Mouse (Mus musculus): ENCODE measurements around the gene Opalin. TPM values are rescaled to one million over a fixed set of nuclear protein-coding genes. Genes with fewer than 3 reads are reported as not detected.

The Opalin gene
- not detected in 2 replicates for polyA plus RNA-seq (2016; fragmentation: Nextera tagmentation; extraction: Ambion mirVana)

GRCm38 (mm10) chr19:41076906-41077305 lies at the start of gene Opalin:
Opalin (minus strand) TSS chr19:41077113.
- Histone ChIP-seq H3K9me3 (no peaks in the 10 kb centered on the region), H3K27me3 (ENCODE audit: insufficient read depth, poor library complexity, severe bottlenecking) (no peaks in the 10 kb centered on the region), H3K36me3 (no peaks in the 10 kb centered on the region), H3K27ac (no peak within 1 kb of the TSS), H3K4me1 (replicated peaks) (peaks cover 16% of the 10 kb centered on the region), H3K4me3 (no peak within 1 kb of the TSS)
- WGBS: 76% methylated on average over 3 of the region's 3 CpGs
- DNase-seq (ENCODE audit: low spot score): no peak

- H3K4me1 ChIP-seq (replicated peaks): peaks cover 4% of the 10 kb centered on the region; the same call in 1 of the 2 replicates
- H3K36me3 ChIP-seq: no peaks in the 10 kb centered on the region
- H3K27me3 ChIP-seq (ENCODE audit: insufficient read depth, poor library complexity, severe bottlenecking): no peaks in the 10 kb centered on the region
- no peaks in the 10 kb centered on the region for H3K9me3 ChIP-seq
- H3K27ac ChIP-seq: no peak overlapping the region
- H3K4me3 ChIP-seq: no peak overlapping the region
- WGBS: 29% methylated on average over 3 of the region's 3 CpGs
- DNase-seq (ENCODE audit: low spot score): no peak
Measured at GRCm38 (mm10) chr19:41123009-41123408, 46.1 kb upstream of the Opalin start.

- WGBS: 93% methylated on average over 13 of the region's 13 CpGs
- H3K27ac ChIP-seq: no peak overlapping the region
- H3K9me3 ChIP-seq: no peaks in the 10 kb centered on the region
- peaks cover 9% of the 10 kb centered on the region for H3K4me1 ChIP-seq (replicated peaks)
- H3K27me3 ChIP-seq (ENCODE audit: insufficient read depth, poor library complexity, severe bottlenecking): no peaks in the 10 kb centered on the region
- no peaks in the 10 kb centered on the region for H3K36me3 ChIP-seq
- no peak for DNase-seq (ENCODE audit: low spot score)
- no peak overlapping the region for H3K4me3 ChIP-seq
Measured at GRCm38 (mm10) chr19:41119924-41120323, 43.0 kb upstream of the Opalin start.

DNA sequence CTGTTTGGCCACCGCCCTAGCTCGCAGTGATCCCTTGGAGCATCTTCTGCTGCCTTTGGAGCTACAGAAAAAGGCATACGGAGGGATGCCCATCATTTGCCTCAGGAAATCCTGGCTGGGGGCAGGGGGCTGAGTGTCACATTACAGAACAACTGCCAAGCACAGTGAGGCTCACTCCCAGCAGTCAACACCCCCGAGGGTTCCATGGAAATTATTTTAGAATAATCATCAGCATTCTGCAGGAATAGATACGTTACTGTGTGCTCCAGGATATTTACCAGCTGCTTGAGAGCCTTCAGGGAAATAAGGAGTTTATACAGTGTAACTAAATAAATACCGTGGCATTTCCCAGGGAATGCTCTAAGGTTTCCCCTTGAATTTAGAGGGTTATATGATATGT lies 41.4 kb upstream of the Opalin start:
- no peaks in the 10 kb centered on the region for H3K36me3 ChIP-seq
- no peak for DNase-seq (ENCODE audit: low spot score)
- no peaks in the 10 kb centered on the region for H3K9me3 ChIP-seq
- H3K27me3 ChIP-seq (ENCODE audit: insufficient read depth, poor library complexity, severe bottlenecking): no peaks in the 10 kb centered on the region
- H3K4me3 ChIP-seq: no peak overlapping the region
- no peak overlapping the region for H3K27ac ChIP-seq
- peaks cover 25% of the 10 kb centered on the region for H3K4me1 ChIP-seq (replicated peaks)
- 61% methylated on average over 6 of the region's 6 CpGs for WGBS

GRCm38 (mm10) chr19:41117334-41117733 lies 40.4 kb upstream of the Opalin start:
- H3K9me3 ChIP-seq: no peaks in the 10 kb centered on the region
- 92% methylated on average over 4 of the region's 4 CpGs for WGBS
- H3K27ac ChIP-seq: no peak overlapping the region
- no peaks in the 10 kb centered on the region for H3K27me3 ChIP-seq (ENCODE audit: insufficient read depth, poor library complexity, severe bottlenecking)
- no peaks in the 10 kb centered on the region for H3K36me3 ChIP-seq
- H3K4me3 ChIP-seq: no peak overlapping the region
- H3K4me1 ChIP-seq (replicated peaks): peaks cover 35% of the 10 kb centered on the region
- DNase-seq (ENCODE audit: low spot score): no peak

- Histone ChIP-seq H3K4me3 (no peak overlapping the region), H3K27ac (0 out of 2 replicates have a peak overlapping the region, but pooled peaks have one; percentile 24), H3K9me3 (no peaks in the 10 kb centered on the region), H3K27me3 (ENCODE audit: insufficient read depth, poor library complexity, severe bottlenecking) (peaks cover 5% of the 10 kb centered on the region; the same call in 1 of the 2 replicates), H3K4me1 (replicated peaks) (peaks cover 43% of the 10 kb centered on the region), H3K36me3 (no peaks in the 10 kb centered on the region)
- 46% methylated on average over 5 of the region's 5 CpGs for WGBS
- DNase-seq (ENCODE audit: low spot score): no peak
Measured at GRCm38 (mm10) chr19:41114611-41115010, 37.7 kb upstream of the Opalin start.

- 67% methylated on average over 17 of the region's 17 CpGs for WGBS
- Histone ChIP-seq H3K9me3 (no peaks in the 10 kb centered on the region), H3K4me1 (replicated peaks) (peaks cover 48% of the 10 kb centered on the region), H3K27me3 (ENCODE audit: insufficient read depth, poor library complexity, severe bottlenecking) (peaks cover 5% of the 10 kb centered on the region; the same call in 1 of the 2 replicates), H3K27ac (peak overlapping the region; percentile 62), H3K36me3 (no peaks in the 10 kb centered on the region), H3K4me3 (peak overlapping the region; percentile 21; the same call in 1 of the 2 replicates)
- peak; percentile 29 for DNase-seq (ENCODE audit: low spot score)
Measured at GRCm38 (mm10) chr19:41113911-41114531, 37.1 kb upstream of the Opalin start.

DNA sequence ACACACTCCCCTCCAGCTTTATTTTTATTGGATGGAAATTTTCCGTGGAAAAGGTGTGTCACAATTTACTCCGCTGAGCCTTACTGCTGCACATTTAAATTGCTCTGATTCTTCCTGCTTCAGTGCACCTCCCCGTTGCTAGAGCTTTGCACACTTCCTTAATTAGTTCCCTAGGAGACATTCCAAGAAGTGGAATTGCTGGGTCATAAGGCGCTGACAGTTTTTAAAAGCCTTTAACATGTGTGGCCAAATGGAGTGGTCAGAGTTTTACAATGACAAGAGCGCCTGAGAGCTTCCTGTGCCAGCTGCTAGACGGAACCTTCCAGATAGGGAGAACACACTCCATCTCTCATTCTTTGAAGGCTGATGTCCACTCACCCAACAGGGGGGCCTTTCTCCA lies 35.7 kb upstream of the Opalin start:
- DNase-seq (ENCODE audit: low spot score): no peak
- Histone ChIP-seq H3K4me3 (no peak overlapping the region), H3K4me1 (replicated peaks) (peaks cover 52% of the 10 kb centered on the region), H3K36me3 (no peaks in the 10 kb centered on the region), H3K9me3 (no peaks in the 10 kb centered on the region), H3K27ac (no peak overlapping the region), H3K27me3 (ENCODE audit: insufficient read depth, poor library complexity, severe bottlenecking) (peaks cover 5% of the 10 kb centered on the region; the same call in 1 of the 2 replicates)
- 60% methylated on average over 6 of the region's 6 CpGs for WGBS

DNA sequence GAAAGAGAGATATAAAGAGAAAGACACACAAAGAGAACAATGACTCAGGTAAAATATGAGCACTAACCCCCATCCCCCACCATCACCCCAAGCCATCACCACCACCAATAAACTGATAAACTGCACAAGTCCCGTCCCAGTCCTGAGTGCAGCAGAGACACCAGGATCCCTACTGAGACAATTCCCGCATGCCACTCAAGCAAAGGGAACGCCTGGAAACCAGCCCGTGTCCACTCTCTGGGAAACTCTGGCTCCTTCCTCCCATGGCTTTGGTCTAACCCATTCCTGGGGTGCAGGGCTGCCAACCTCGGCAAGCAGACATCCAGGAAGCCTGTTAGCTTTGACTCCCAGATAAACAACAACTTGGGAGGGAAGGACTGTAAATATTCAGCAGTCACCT lies 33.1 kb upstream of the Opalin start:
- DNase-seq (ENCODE audit: low spot score): no peak
- Histone ChIP-seq H3K4me3 (no peak overlapping the region), H3K4me1 (replicated peaks) (peaks cover 53% of the 10 kb centered on the region), H3K27me3 (ENCODE audit: insufficient read depth, poor library complexity, severe bottlenecking) (peaks cover 10% of the 10 kb centered on the region; the same call in 1 of the 2 replicates), H3K36me3 (no peaks in the 10 kb centered on the region), H3K9me3 (no peaks in the 10 kb centered on the region), H3K27ac (no peak overlapping the region)
- WGBS: 56% methylated on average over 5 of the region's 5 CpGs

GRCm38 (mm10) chr19:41109496-41109895 lies 32.6 kb upstream of the Opalin start:
- H3K4me1 ChIP-seq (replicated peaks): peaks cover 48% of the 10 kb centered on the region
- DNase-seq (ENCODE audit: low spot score): no peak
- peaks cover 10% of the 10 kb centered on the region; the same call in 1 of the 2 replicates for H3K27me3 ChIP-seq (ENCODE audit: insufficient read depth, poor library complexity, severe bottlenecking)
- no peaks in the 10 kb centered on the region for H3K9me3 ChIP-seq
- 65% methylated on average over 8 of the region's 8 CpGs for WGBS
- no peak overlapping the region for H3K27ac ChIP-seq
- no peak overlapping the region for H3K4me3 ChIP-seq
- no peaks in the 10 kb centered on the region for H3K36me3 ChIP-seq

DNA sequence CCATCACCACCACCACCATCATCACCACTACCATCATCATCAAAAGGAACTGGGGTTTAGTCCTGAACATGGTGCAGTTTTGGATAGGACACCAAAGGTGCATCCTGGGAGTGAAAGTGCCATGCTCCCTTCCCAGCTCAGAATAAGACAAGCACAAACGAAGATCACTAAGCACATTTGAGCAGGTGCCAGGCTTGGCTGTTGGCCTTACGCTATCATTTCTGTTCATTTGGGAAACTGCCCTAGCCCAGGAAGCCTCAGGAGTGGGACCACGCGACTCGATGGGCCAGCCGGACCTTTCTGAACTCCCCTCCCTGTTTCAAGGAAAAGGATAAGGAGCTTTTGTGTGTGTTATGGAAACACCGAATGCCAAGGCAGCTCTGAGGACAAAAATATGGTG lies 31.8 kb upstream of the Opalin start:
- Histone ChIP-seq H3K4me3 (no peak overlapping the region), H3K36me3 (no peaks in the 10 kb centered on the region), H3K27me3 (ENCODE audit: insufficient read depth, poor library complexity, severe bottlenecking) (peaks cover 10% of the 10 kb centered on the region; the same call in 1 of the 2 replicates), H3K27ac (no peak overlapping the region), H3K4me1 (replicated peaks) (peaks cover 40% of the 10 kb centered on the region), H3K9me3 (no peaks in the 10 kb centered on the region)
- DNase-seq (ENCODE audit: low spot score): no peak
- 92% methylated on average over 7 of the region's 7 CpGs for WGBS

DNA sequence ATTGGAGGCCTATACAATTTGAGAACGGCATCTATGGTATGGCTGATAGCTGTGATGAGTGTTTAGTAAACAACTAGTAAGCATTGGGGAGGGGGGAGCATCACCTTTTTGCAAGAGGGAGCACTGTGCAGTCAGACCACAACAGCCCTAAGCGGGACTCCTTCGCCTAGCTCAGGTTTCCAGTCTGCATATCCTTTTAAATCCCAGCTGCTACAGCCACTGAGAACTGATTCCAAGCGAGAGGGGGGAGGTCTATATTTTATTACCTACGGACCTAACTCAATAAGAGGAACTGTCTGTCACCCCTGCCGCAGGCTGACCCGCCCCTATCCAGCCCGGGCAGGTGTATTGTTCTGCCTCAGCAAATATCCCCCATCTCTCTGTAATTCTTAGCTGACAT lies 30.6 kb upstream of the Opalin start:
- H3K27ac ChIP-seq: no peak overlapping the region
- no peak for DNase-seq (ENCODE audit: low spot score)
- H3K4me1 ChIP-seq (replicated peaks): peaks cover 31% of the 10 kb centered on the region
- H3K27me3 ChIP-seq (ENCODE audit: insufficient read depth, poor library complexity, severe bottlenecking): peaks cover 10% of the 10 kb centered on the region; the same call in 1 of the 2 replicates
- WGBS: 62% methylated on average over 8 of the region's 8 CpGs
- no peaks in the 10 kb centered on the region for H3K36me3 ChIP-seq
- no peak overlapping the region for H3K4me3 ChIP-seq
- no peaks in the 10 kb centered on the region for H3K9me3 ChIP-seq

DNA sequence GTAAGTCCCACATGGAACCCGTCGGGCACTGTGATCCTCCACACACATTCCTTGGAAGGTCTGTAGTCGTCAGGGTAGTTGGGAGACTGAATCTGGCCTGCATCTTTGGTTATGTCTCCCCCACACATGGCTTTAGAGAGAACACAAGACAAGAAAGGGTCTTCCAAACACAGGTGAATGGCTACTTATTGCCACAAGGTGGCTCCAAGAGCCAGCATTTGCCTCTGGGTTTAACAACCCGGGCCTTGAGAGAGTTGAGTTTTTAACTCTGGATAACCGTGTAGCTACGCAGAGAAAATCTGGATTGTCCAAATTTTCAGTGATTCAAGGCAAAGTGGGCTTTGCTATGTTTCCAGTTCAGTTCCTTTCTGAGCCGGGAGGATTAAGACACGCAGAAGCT lies 28.0 kb upstream of the Opalin start:
- 52% methylated on average over 8 of the region's 8 CpGs for WGBS
- H3K4me3 ChIP-seq: no peak overlapping the region
- DNase-seq (ENCODE audit: low spot score): peak; percentile 43
- H3K4me1 ChIP-seq (replicated peaks): peaks cover 25% of the 10 kb centered on the region
- no peaks in the 10 kb centered on the region for H3K36me3 ChIP-seq
- peaks cover 12% of the 10 kb centered on the region; the same call in 1 of the 2 replicates for H3K27me3 ChIP-seq (ENCODE audit: insufficient read depth, poor library complexity, severe bottlenecking)
- H3K27ac ChIP-seq: no peak overlapping the region
- H3K9me3 ChIP-seq: no peaks in the 10 kb centered on the region
